Mouse (Mus musculus): ENCODE results near the gene Erf. TPM values are rescaled to one million over a fixed set of nuclear protein-coding genes. Genes with fewer than 3 reads are reported as not detected.
A peak's percentile ranks its signal among the peaks of the same experiment; 100 is the strongest.

Gene Erf
- 15.8 and 37.1 TPM in 2 replicates for polyA plus RNA-seq (2012; rRNA removed)

- peak within 1 kb of the TSS; percentile 88 for H3K27ac ChIP-seq (ENCODE audit: insufficient read depth, low read depth, low read length)
- 1% methylated on average over 74 of the region's 81 CpGs for whole genome bisulfite sequencing
- no peak for TF ChIP-seq CTCF (IDR thresholded peaks at IDR 0.05; ENCODE audit: extremely low read depth, insufficient read length, insufficient replicate concordance, low read depth, low read length)
- peak; percentile 87; the same call in 1 of the 2 replicates for TF ChIP-seq POLR2A (IDR thresholded peaks at IDR 0.05; ENCODE audit: low read depth, low read length)
- H3K4me1 ChIP-seq (ENCODE audit: control insufficient read depth, insufficient read depth, insufficient read length, low read length) = peaks cover 14% of the 10 kb centered on the region
- H3K27me3 ChIP-seq (ENCODE audit: control insufficient read depth, insufficient read depth, low read length) = no peaks in the 10 kb centered on the region
- peak within 1 kb of the TSS; percentile 82 for H3K4me3 ChIP-seq (ENCODE audit: low read depth, low read length)
- peaks cover 3% of the 10 kb centered on the region for H3K36me3 ChIP-seq (ENCODE audit: control insufficient read depth, insufficient read depth, low read length)
Observed at GRCm38 (mm10) chr7:25250141-25250972, at the start of gene Erf. TSS of gene Erf (minus strand) at chr7:25250761.

GRCm38 (mm10) chr7:25297454-25298325 lies 47.1 kb upstream of the Erf start, which contains the start of gene Pafah1b3:
TSS of gene Pafah1b3 (minus strand) at chr7:25297986.
- Histone ChIP-seq H3K36me3 (ENCODE audit: control insufficient read depth, insufficient read depth, low read length) (peaks cover 17% of the 10 kb centered on the region), H3K4me1 (ENCODE audit: control insufficient read depth, insufficient read depth, insufficient read length, low read length) (peaks cover 5% of the 10 kb centered on the region), H3K27me3 (ENCODE audit: control insufficient read depth, insufficient read depth, low read length) (no peaks in the 10 kb centered on the region), H3K4me3 (ENCODE audit: low read depth, low read length) (peak within 1 kb of the TSS; percentile 81), H3K27ac (ENCODE audit: insufficient read depth, low read depth, low read length) (peak within 1 kb of the TSS; percentile 89)
- peak; percentile 57; the same call in 1 of the 2 replicates for TF ChIP-seq POLR2A (IDR thresholded peaks at IDR 0.05; ENCODE audit: low read depth, low read length)
- TF ChIP-seq CTCF (IDR thresholded peaks at IDR 0.05; ENCODE audit: extremely low read depth, insufficient read length, insufficient replicate concordance, low read depth, low read length) = peak; percentile 54; the same call in 1 of the 2 replicates
- under 1% methylated on average over 52 of the region's 52 CpGs for WGBS

- WGBS = under 1% methylated on average over 21 of the region's 21 CpGs
- Histone ChIP-seq H3K27me3 (ENCODE audit: control insufficient read depth, insufficient read depth, low read length) (no peaks in the 10 kb centered on the region), H3K4me3 (ENCODE audit: low read depth, low read length) (peak overlapping the region; percentile 81), H3K4me1 (ENCODE audit: control insufficient read depth, insufficient read depth, insufficient read length, low read length) (peaks cover 5% of the 10 kb centered on the region), H3K27ac (ENCODE audit: insufficient read depth, low read depth, low read length) (peak overlapping the region; percentile 89), H3K36me3 (ENCODE audit: control insufficient read depth, insufficient read depth, low read length) (peaks cover 23% of the 10 kb centered on the region)
- no peak for TF ChIP-seq CTCF (IDR thresholded peaks at IDR 0.05; ENCODE audit: extremely low read depth, insufficient read length, insufficient replicate concordance, low read depth, low read length)
- TF ChIP-seq POLR2A (IDR thresholded peaks at IDR 0.05; ENCODE audit: low read depth, low read length) = no peak
Observed at GRCm38 (mm10) chr7:25296945-25297453, 46.4 kb upstream of the Erf start.

- Histone ChIP-seq H3K4me1 (ENCODE audit: control insufficient read depth, insufficient read depth, insufficient read length, low read length) (peaks cover 15% of the 10 kb centered on the region), H3K36me3 (ENCODE audit: control insufficient read depth, insufficient read depth, low read length) (peaks cover 38% of the 10 kb centered on the region), H3K27me3 (ENCODE audit: control insufficient read depth, insufficient read depth, low read length) (no peaks in the 10 kb centered on the region), H3K4me3 (ENCODE audit: low read depth, low read length) (no peak overlapping the region), H3K27ac (ENCODE audit: insufficient read depth, low read depth, low read length) (0 out of 2 replicates have a peak overlapping the region, but pooled peaks have one; percentile 20)
- no peak for TF ChIP-seq POLR2A (IDR thresholded peaks at IDR 0.05; ENCODE audit: low read depth, low read length)
- no peak for TF ChIP-seq CTCF (IDR thresholded peaks at IDR 0.05; ENCODE audit: extremely low read depth, insufficient read length, insufficient replicate concordance, low read depth, low read length)
- WGBS = 82% methylated on average over 12 of the region's 12 CpGs
Observed at GRCm38 (mm10) chr7:25294960-25295722, 44.6 kb upstream of the Erf start.

- Histone ChIP-seq H3K27me3 (ENCODE audit: control insufficient read depth, insufficient read depth, low read length) (no peaks in the 10 kb centered on the region), H3K36me3 (ENCODE audit: control insufficient read depth, insufficient read depth, low read length) (peaks cover 41% of the 10 kb centered on the region), H3K4me1 (ENCODE audit: control insufficient read depth, insufficient read depth, insufficient read length, low read length) (peaks cover 15% of the 10 kb centered on the region), H3K4me3 (ENCODE audit: low read depth, low read length) (no peak overlapping the region), H3K27ac (ENCODE audit: insufficient read depth, low read depth, low read length) (no peak overlapping the region)
- WGBS = 87% methylated on average over 4 of the region's 4 CpGs
- TF ChIP-seq POLR2A (IDR thresholded peaks at IDR 0.05; ENCODE audit: low read depth, low read length) = no peak
Observed at GRCm38 (mm10) chr7:25294495-25294894, 43.9 kb upstream of the Erf start.

GRCm38 (mm10) chr7:25293191-25293739 lies 42.7 kb upstream of the Erf start:
- TF ChIP-seq CTCF (IDR thresholded peaks at IDR 0.05; ENCODE audit: extremely low read depth, insufficient read length, insufficient replicate concordance, low read depth, low read length) (no peak), POLR2A (IDR thresholded peaks at IDR 0.05; ENCODE audit: low read depth, low read length) (no peak)
- 93% methylated on average over 9 of the region's 10 CpGs for WGBS
- no peak overlapping the region for H3K4me3 ChIP-seq (ENCODE audit: low read depth, low read length)
- H3K27ac ChIP-seq (ENCODE audit: insufficient read depth, low read depth, low read length) = no peak overlapping the region
- H3K27me3 ChIP-seq (ENCODE audit: control insufficient read depth, insufficient read depth, low read length) = no peaks in the 10 kb centered on the region
- peaks cover 52% of the 10 kb centered on the region for H3K36me3 ChIP-seq (ENCODE audit: control insufficient read depth, insufficient read depth, low read length)
- H3K4me1 ChIP-seq (ENCODE audit: control insufficient read depth, insufficient read depth, insufficient read length, low read length) = peaks cover 15% of the 10 kb centered on the region

Measured in small intestine, adult 2 months (tissue).